Mouse (Mus musculus): ENCODE results near the gene Tspan5.
A peak's percentile ranks its signal among the peaks of the same experiment; 100 is the strongest.

Tspan5 gene

GRCm38 (mm10) chr3:138877741-138878140, 135.7 kb downstream of the Tspan5 start:
- DNase-seq (ENCODE audit: low spot score): no peak

GRCm38 (mm10) chr3:138880999-138881724, 139.2 kb downstream of the Tspan5 start:
- no peak for DNase-seq (ENCODE audit: low spot score)

- no peak for DNase-seq (ENCODE audit: low spot score)
These were observed 139.8 kb downstream of the Tspan5 start for GRCm38 (mm10) chr3:138881725-138882347.

GRCm38 (mm10) chr3:138886121-138886520, 144.1 kb downstream of the Tspan5 start:
- no peak for DNase-seq (ENCODE audit: low spot score)

GRCm38 (mm10) chr3:138889214-138889613, 147.2 kb downstream of the Tspan5 start:
- DNase-seq (ENCODE audit: low spot score): no peak

GRCm38 (mm10) chr3:138889769-138890295, 147.8 kb downstream of the Tspan5 start:
- DNase-seq (ENCODE audit: low spot score): no peak

GRCm38 (mm10) chr3:138893520-138893919, 151.5 kb downstream of the Tspan5 start:
- no peak for DNase-seq (ENCODE audit: low spot score)

- DNase-seq (ENCODE audit: low spot score): no peak
These were observed 155.5 kb downstream of the Tspan5 start for GRCm38 (mm10) chr3:138897500-138897899.

GRCm38 (mm10) chr3:138898055-138898454, 156.1 kb downstream of the Tspan5 start:
- DNase-seq (ENCODE audit: low spot score): no peak

GRCm38 (mm10) chr3:138900571-138901141, 158.7 kb downstream of the Tspan5 start:
- no peak for DNase-seq (ENCODE audit: low spot score)

GRCm38 (mm10) chr3:138905678-138906077, 163.7 kb downstream of the Tspan5 start:
- DNase-seq (ENCODE audit: low spot score): peak; percentile 21

- peak; percentile 49 for DNase-seq (ENCODE audit: low spot score)
These were observed 164.3 kb downstream of the Tspan5 start for GRCm38 (mm10) chr3:138906112-138906880.

- no peak for DNase-seq (ENCODE audit: low spot score)
These were observed 167.3 kb downstream of the Tspan5 start for GRCm38 (mm10) chr3:138909313-138909712.

GRCm38 (mm10) chr3:138912504-138912903, 170.5 kb downstream of the Tspan5 start:
- no peak for DNase-seq (ENCODE audit: low spot score)

GRCm38 (mm10) chr3:138914626-138915288, 172.8 kb downstream of the Tspan5 start:
- DNase-seq (ENCODE audit: low spot score): no peak

GRCm38 (mm10) chr3:138916591-138916990, 174.6 kb downstream of the Tspan5 start:
- no peak for DNase-seq (ENCODE audit: low spot score)

GRCm38 (mm10) chr3:138917016-138917415, 175.0 kb downstream of the Tspan5 start:
- no peak for DNase-seq (ENCODE audit: low spot score)

GRCm38 (mm10) chr3:138918241-138918640, 176.2 kb downstream of the Tspan5 start:
- DNase-seq (ENCODE audit: low spot score): no peak

- DNase-seq (ENCODE audit: low spot score): no peak
These were observed 184.2 kb downstream of the Tspan5 start for GRCm38 (mm10) chr3:138926161-138926560.

- no peak for DNase-seq (ENCODE audit: low spot score)
These were observed 185.4 kb downstream of the Tspan5 start for GRCm38 (mm10) chr3:138927437-138927836.

GRCm38 (mm10) chr3:138936780-138937179, 194.8 kb downstream of the Tspan5 start:
- no peak for DNase-seq (ENCODE audit: low spot score)

GRCm38 (mm10) chr3:138937241-138937640, 195.2 kb downstream of the Tspan5 start:
- no peak for DNase-seq (ENCODE audit: low spot score)
